Mouse (Mus musculus) erythroblast, embryonic 14.5 days (primary cell): ENCODE measurements around the gene Rpl13a.

Source experiments
- GATA1 ChIP-seq: IDR thresholded peaks from 2 replicates; pipeline ENCODE4 v1.6.1; 2012; ENCODE audit warnings: low read length, inconsistent platforms, mixed read lengths
- TAL1 ChIP-seq: IDR thresholded peaks from 3 replicates; pipeline ENCODE4 v1.6.1; 2012; ENCODE audit warnings: low read length, inconsistent platforms, mixed read lengths

DNA sequence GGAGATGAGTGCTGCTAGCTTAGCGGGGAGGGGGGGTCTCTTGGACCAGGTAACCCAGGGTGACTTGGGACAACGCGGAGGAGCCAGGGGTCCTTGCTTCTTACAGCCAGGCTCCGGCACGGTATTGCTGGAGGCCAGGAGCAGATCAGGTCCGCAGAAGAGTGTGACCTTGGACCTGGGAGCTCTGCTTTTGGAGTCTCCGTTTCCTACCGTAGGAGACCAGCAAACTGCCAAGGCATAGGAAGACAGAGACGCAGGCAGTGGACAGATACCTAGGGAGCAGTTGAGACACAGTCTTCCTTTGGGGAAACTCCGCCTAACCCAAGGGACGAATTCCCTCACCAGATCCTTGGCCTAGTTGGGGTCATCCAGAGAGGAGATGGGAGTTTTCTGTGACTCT, 37.1 kb upstream of the Rpl13a start:
- no peak for TF ChIP-seq GATA1
- TF ChIP-seq TAL1 = no peak
